Mouse (Mus musculus) midbrain, embryonic 16.5 days (tissue): ENCODE measurements around the gene Eva1a. TPM values are rescaled to one million over a fixed set of nuclear protein-coding genes. Genes with fewer than 3 reads are reported as not detected.
A peak's percentile ranks its signal among the peaks of the same experiment; 100 is the strongest.

Experiments used
- ATAC-seq: fragments of 200-750 bp; cut with Nextera tagmentation; 2 replicates; pipeline ENCODE4 v1.8.0; 2017; ENCODE audit warnings: moderate TSS enrichment
- H3K27ac ChIP-seq: fragments of 300-500 bp; sonication (generic); 2 replicates; pipeline ENCODE4 v1.5.1; 2014; ENCODE audit warnings: mild to moderate bottlenecking, low read length, mixed read lengths
- H3K27me3 ChIP-seq: fragments of 300-500 bp; sonication (generic); 2 replicates; pipeline ENCODE4 v1.6.1; 2014; ENCODE audit warnings: low read depth, low read length, mixed read lengths; ENCODE audit not compliant: control insufficient read depth, insufficient read depth
- H3K36me3 ChIP-seq: fragments of 300-500 bp; sonication (generic); 2 replicates; pipeline ENCODE4 v1.6.1; 2014; ENCODE audit warnings: mild to moderate bottlenecking, low read length, moderate library complexity, mixed read lengths; ENCODE audit not compliant: control insufficient read depth, insufficient read depth
- H3K4me1 ChIP-seq: fragments of 300-500 bp; sonication (generic); 2 replicates; pipeline ENCODE4 v1.6.1; 2014; ENCODE audit warnings: mild to moderate bottlenecking, low read length, mixed read lengths; ENCODE audit not compliant: control insufficient read depth, insufficient read depth
- H3K4me2 ChIP-seq: fragments of 300-500 bp; sonication (generic); 2 replicates; pipeline ENCODE4 v1.6.1; 2014; ENCODE audit warnings: mild to moderate bottlenecking, low read length, mixed read lengths
- H3K4me3 ChIP-seq: fragments of 300-500 bp; sonication (generic); 2 replicates; pipeline ENCODE4 v1.5.1; 2014; ENCODE audit warnings: low read depth, mild to moderate bottlenecking, low read length, moderate library complexity, mixed read lengths
- H3K9ac ChIP-seq: fragments of 300-500 bp; sonication (generic); 2 replicates; pipeline ENCODE4 v1.6.1; 2014; ENCODE audit warnings: low read depth, low read length, mixed read lengths
- H3K9me3 ChIP-seq: fragments of 300-500 bp; sonication (generic); replicated peaks from 2 replicates; pipeline ENCODE4 v1.6.1; 2014; ENCODE audit warnings: mild to moderate bottlenecking, low read length, mixed read lengths; ENCODE audit not compliant: control insufficient read depth, poor library complexity, severe bottlenecking
- WGBS: fragments of 180-500 bp; shearing (Covaris S2); extraction: QIAGEN DNeasy Blood & Tissue Kit; methylation state at CpG from one replicate; pipeline ENCODE4 v1.1.7; 2014; 5-methylcytosine and 5-hydroxymethylcytosine counted together
- polyA plus RNA-seq: library from polyadenylated mRNA; unstranded; fragments of >200 nt; fragmentation: Nextera tagmentation; extraction: Ambion mirVana; gene quantifications from 2 replicates; pipeline ENCODE4 v1.2.1, GENCODE M21; 2015

The Eva1a gene
- polyA plus RNA-seq, 1 experiment from 2014 or later, result 0.63 TPM

DNA sequence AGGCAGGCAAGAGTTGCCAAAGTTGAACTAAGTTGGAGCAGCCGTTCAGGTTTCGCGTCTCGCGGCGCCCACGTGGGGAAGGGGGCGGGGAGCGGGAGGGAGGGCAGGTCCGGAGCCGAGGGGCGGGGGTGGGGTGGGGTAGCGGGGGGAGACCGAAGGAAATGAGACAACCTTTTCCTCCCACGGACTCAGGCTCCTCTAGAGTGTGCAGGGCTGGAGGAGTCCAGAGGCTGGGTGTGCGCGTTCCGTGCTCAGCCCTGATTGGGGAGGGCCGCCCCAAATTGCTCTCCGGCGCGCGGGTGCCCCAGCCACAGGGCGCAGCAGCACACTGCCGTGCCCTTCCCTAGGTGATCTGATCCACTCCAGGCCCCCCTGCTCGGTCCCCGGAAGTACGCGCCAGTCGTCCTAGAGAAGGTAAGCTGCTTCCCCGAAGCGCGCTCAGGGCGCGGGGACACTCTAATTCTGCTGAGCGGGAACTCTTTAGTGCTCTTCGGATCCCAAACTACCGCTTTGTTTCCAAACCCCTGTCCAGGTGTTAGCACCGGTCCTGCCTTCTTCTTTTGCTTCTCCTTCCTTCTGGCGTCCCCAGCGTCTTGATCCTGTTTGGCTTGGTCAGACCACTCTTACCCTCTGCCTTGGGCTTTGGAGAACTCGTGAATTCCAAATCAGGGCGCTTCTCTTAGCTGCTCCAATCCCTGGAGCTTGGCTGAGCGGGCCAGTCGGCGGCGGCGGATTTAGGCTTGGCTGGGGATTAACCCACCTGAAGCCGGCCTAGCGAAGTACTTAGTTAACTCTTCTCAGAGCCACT is 849 bp downstream of the Eva1a start:
- Histone ChIP-seq H3K4me3 (peak overlapping the region; percentile 46), H3K36me3 (no peaks in the 10 kb centered on the region), H3K4me2 (peak overlapping the region; percentile 98), H3K9me3 (no peaks in the 10 kb centered on the region), H3K27ac (no peak overlapping the region), H3K4me1 (peaks cover 10% of the 10 kb centered on the region), H3K27me3 (peaks cover 17% of the 10 kb centered on the region), H3K9ac (peak overlapping the region; percentile 59)
- peak; percentile 60 for ATAC-seq
- under 1% methylated on average over 43 of the region's 50 CpGs for WGBS

DNA sequence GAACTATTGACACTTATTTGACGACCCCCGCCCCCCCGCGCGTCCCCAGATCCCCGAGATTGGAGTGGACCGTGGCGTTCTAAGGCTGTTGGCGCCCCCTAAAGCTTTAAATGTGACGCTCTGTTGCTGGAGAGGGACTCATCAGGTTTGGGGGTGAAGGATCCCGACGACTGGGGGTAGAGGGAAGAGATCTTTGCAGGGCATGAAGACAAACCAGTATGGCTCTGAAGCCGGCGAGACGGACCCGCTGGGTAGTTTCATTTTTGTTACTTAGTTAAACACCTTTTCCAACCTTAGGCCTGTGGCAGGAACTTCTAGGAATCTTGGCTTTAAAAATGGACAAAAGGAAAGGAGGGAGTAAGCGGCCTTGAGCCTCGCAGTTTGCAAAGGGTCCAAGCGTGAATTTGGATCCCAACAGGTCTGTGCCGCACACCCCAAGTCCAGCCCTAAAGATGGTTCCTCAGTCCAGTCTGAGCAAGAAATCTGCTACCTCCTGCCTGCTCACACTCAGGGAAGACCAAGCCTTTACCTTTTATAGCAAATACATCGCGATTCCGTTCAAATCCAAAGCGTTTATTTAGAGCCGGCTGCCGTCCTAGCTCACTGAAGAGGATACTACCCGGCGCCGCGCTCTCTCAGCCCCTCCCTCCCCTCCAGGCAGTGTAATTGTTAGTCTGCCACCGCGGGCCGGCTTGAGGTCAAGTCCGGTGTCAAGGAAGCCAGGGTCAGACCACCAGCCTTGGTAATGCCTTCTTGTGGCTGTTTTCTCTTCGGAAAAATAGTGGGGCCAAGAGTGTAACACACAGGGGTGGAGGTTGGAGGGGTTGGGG is 1.7 kb downstream of the Eva1a start:
- H3K4me3 ChIP-seq, result peak overlapping the region; percentile 46
- ATAC-seq, result 0 out of 2 replicates have a peak, but pooled peaks have one; percentile 16
- peaks cover 10% of the 10 kb centered on the region for H3K4me1 ChIP-seq
- H3K27ac ChIP-seq, result no peak overlapping the region
- H3K27me3 ChIP-seq, result peaks cover 17% of the 10 kb centered on the region
- H3K9me3 ChIP-seq, result no peaks in the 10 kb centered on the region
- WGBS, result 1% methylated on average over 35 of the region's 35 CpGs
- H3K9ac ChIP-seq, result peak overlapping the region; percentile 59
- no peaks in the 10 kb centered on the region for H3K36me3 ChIP-seq
- H3K4me2 ChIP-seq, result peak overlapping the region; percentile 98

DNA sequence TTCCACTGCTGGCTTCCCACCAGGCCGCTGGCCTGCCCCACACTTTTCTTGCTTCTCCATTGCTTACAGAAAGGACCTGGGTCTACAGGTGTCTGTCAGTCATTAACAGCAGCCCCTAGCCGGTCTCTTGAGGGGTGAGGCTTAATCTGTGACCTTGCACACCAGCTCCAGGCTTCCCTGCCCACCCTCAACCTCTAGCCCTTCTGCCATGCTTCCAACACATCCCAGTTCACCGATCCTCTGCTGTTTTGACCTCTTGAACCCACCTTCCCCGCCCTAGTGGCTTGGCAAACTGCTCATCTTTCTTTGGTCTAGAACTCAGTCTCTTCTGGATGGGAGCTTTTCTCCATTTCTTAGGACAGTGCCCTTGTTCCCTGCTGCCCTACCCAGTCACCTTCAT is 2.8 kb downstream of the Eva1a start:
- 56% methylated on average over 4 of the region's 4 CpGs for WGBS
- Histone ChIP-seq H3K9me3 (no peaks in the 10 kb centered on the region), H3K4me2 (no peak overlapping the region), H3K9ac (no peak overlapping the region), H3K4me3 (no peak overlapping the region), H3K27me3 (peaks cover 17% of the 10 kb centered on the region), H3K27ac (no peak overlapping the region), H3K4me1 (peaks cover 10% of the 10 kb centered on the region), H3K36me3 (no peaks in the 10 kb centered on the region)
- no peak for ATAC-seq

DNA sequence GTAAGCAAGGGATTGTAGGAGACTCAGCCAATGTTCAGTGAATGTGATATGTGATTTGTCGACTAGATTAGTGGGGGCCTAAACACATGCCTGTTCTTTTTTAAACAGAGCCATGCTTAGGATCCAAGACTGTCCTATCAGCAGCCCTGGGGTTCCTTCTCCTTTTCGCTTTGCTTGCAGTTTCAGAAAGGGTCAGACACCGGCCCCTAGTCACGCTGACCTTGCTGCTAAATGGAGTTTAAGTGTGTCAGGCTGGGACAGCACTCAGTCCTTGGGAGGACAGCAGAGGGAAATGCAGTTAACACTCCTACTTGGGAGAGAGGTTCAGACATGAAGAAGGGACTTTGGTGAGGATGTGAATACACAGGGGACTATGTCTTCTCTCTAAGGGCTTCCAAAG is 3.7 kb downstream of the Eva1a start:
- Histone ChIP-seq H3K9me3 (no peaks in the 10 kb centered on the region), H3K36me3 (no peaks in the 10 kb centered on the region), H3K4me1 (peaks cover 10% of the 10 kb centered on the region), H3K4me2 (no peak overlapping the region), H3K27ac (no peak overlapping the region), H3K4me3 (no peak overlapping the region), H3K27me3 (peaks cover 17% of the 10 kb centered on the region), H3K9ac (no peak overlapping the region)
- ATAC-seq, result no peak
- 80% methylated on average over 4 of the region's 4 CpGs for WGBS

DNA sequence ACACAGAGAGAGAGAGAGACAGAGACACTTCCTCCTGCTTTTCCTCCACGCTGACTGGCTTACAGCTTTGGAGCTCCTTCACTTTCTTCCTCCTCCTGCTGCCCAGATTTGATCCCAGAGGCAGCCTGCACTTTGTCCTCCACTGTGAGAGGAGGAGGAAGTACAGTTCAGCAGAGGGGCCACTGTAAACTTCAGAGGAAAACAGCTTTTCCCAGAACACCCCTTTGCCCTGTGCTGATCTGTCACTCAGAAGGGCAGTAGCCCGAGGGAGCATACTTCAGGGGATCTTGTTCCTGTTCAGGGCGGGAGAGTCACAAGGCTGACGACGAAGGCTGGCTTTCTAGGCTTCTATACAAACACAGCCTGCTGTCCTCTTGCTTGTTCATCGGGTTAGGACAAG is 7.1 kb downstream of the Eva1a start:
- ATAC-seq, result no peak
- Histone ChIP-seq H3K4me1 (peaks cover under 1% of the 10 kb centered on the region; the same call in 1 of the 2 replicates), H3K4me3 (no peak overlapping the region), H3K4me2 (no peak overlapping the region), H3K36me3 (no peaks in the 10 kb centered on the region), H3K9ac (no peak overlapping the region), H3K9me3 (no peaks in the 10 kb centered on the region), H3K27me3 (peaks cover 8% of the 10 kb centered on the region), H3K27ac (no peak overlapping the region)
- WGBS, result 56% methylated on average over 6 of the region's 6 CpGs

DNA sequence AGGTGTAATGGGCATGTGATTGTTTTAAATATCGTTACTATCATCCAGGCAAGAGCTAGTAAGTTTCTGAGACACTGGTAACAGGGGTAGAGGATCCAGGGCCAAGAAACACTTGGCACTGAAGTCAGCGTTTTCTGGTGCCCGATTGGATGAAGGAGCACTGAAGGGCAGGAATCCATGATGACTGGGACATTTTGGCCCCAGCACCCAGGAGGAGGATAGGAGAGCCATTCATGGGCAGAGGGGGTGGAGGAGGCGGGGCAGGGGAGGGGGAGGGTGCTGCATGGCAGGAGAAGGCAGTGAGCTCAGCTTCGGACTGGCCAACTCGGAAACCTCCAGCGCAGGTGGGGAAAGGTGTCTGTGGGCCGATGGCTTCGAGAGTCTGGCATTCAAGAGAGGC is 9.4 kb downstream of the Eva1a start:
- 84% methylated on average over 9 of the region's 9 CpGs for WGBS
- no peaks in the 10 kb centered on the region for H3K4me1 ChIP-seq
- no peak overlapping the region for H3K4me3 ChIP-seq
- no peak overlapping the region for H3K9ac ChIP-seq
- H3K9me3 ChIP-seq, result no peaks in the 10 kb centered on the region
- H3K36me3 ChIP-seq, result no peaks in the 10 kb centered on the region
- H3K27ac ChIP-seq, result no peak overlapping the region
- no peak overlapping the region for H3K4me2 ChIP-seq
- ATAC-seq, result no peak
- no peaks in the 10 kb centered on the region for H3K27me3 ChIP-seq

DNA sequence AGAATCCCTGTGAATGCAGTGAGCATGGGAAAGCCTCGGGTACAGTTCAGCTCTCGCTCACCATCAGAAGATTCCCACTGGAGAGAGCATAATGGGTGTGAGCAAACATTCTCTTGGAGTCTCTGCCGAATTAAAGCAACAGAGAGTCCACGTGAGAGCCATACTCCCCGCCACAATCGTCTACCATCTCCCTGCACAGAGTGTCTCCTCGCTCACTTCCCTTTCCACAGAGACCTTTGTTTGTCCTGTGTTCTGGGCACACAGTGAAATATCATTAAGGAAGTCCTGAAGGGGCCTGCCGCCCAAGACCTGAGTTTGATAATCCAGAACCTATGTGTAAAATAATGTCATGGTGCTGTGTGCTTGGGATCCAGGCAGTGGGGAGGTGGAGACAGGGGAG is 10.7 kb downstream of the Eva1a start:
- no peak overlapping the region for H3K4me2 ChIP-seq

DNA sequence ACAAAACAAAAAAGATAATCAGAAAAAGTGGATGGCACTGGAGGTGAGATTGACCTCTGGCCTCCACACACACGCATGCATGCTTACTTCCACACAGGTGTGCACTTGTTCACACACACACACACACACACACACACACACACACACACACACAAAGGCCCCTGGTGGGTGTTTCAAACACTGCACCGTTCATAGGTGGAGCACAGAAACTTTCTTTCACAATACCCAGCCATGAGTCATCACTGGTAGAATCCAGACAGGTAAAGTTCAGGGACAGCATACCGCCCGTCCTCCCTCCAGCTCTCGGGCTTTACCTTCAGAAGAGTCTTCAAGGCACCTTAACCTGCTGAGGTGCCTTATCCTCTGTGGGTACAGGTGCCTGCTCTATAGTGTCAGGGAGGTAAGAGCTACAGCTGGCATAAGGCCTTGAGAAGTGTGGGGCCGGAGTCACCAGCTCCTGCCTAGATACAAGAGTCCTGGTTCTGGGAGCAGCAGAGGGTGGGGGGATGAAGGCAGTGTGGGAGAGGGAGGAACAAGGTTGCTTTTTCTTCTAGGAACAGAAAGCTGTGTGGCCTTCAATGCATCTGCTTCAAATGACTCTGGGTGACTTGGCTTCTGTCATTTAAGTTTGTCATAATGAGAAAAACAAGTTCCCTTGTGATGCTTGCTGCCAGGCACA is 11.3 kb downstream of the Eva1a start:
- ATAC-seq, result no peak
- no peaks in the 10 kb centered on the region for H3K36me3 ChIP-seq
- WGBS, result 81% methylated on average over 6 of the region's 6 CpGs
- no peaks in the 10 kb centered on the region for H3K9me3 ChIP-seq
- H3K27ac ChIP-seq, result no peak overlapping the region
- no peaks in the 10 kb centered on the region for H3K4me1 ChIP-seq
- H3K27me3 ChIP-seq, result no peaks in the 10 kb centered on the region
- no peak overlapping the region for H3K4me2 ChIP-seq
- no peak overlapping the region for H3K4me3 ChIP-seq
- H3K9ac ChIP-seq, result no peak overlapping the region

More for the DNA sequence above, 10.7 kb downstream of the Eva1a start:
- no peaks in the 10 kb centered on the region for H3K4me1 ChIP-seq
- no peak overlapping the region for H3K27ac ChIP-seq
- WGBS, result 87% methylated on average over 8 of the region's 8 CpGs
- no peak overlapping the region for H3K9ac ChIP-seq
- no peaks in the 10 kb centered on the region for H3K27me3 ChIP-seq
- no peak overlapping the region for H3K4me3 ChIP-seq
- no peak for ATAC-seq
- no peaks in the 10 kb centered on the region for H3K9me3 ChIP-seq
- H3K36me3 ChIP-seq, result no peaks in the 10 kb centered on the region
